ENCODE assay signal across 12 mouse cellular contexts in genomic region chrX:74880123-74880522, GRCm38 (mm10). TPM values are rescaled to one million over a fixed set of nuclear protein-coding genes. Genes with fewer than 3 reads are reported as not detected.
DNase-seq lines count a peak whose midpoint lies in the region; ATAC-seq and TF ChIP-seq lines count a peak whose summit lies in the region.
"Not testable (repeated sequence)": the region's sequence is repeated elsewhere in the genome, so short reads cannot be mapped to it uniquely, and the experiment has no call there.
"Had no signal": no experiment of that assay in that cellular context is flagged by ENCODE, and none has a peak within 500 bp of the region (broad histone marks: within the 10 kb centered on the region; RNA-seq: fewer than 3 reads in every experiment).

No protein-coding gene starts in this region.

- not testable (repeated sequence) for H3K9me3 ChIP-seq in intestine, postnatal 0 days (ENCODE audit: control insufficient read depth); lung, postnatal 0 days (ENCODE audit: low read length)

- H3K4me2 ChIP-seq in intestine, postnatal 0 days (replicated peaks; ENCODE audit: low read depth); lung, postnatal 0 days (replicated peaks; ENCODE audit: low read depth, low read length): not testable (repeated sequence)

- not testable (repeated sequence) for H3K27ac ChIP-seq in cortical plate, adult 2 months (ENCODE audit: insufficient read depth, low read length); intestine, postnatal 0 days (ENCODE audit: low read depth, low read length); lung, postnatal 0 days (ENCODE audit: low read length)

- 0 out of 2 replicates have a peak overlapping the region, but pooled peaks have one; percentile 15 for H3K4me3 ChIP-seq in cortical plate, adult 2 months (ENCODE audit: insufficient read depth, low read length)
- H3K4me3 ChIP-seq in intestine, postnatal 0 days (ENCODE audit: low read depth, low read length); lung, postnatal 0 days (ENCODE audit: low read depth, low read length): not testable (repeated sequence)

- H3K4me1 ChIP-seq in cortical plate, adult 2 months (ENCODE audit: control insufficient read depth, insufficient read depth, low read length); intestine, postnatal 0 days (replicated peaks; ENCODE audit: control insufficient read depth, insufficient read depth, low read length); lung, postnatal 0 days (ENCODE audit: insufficient read depth, low read depth, low read length): not testable (repeated sequence)

- TF ChIP-seq POLR2A in cortical plate, adult 2 months (IDR thresholded peaks at IDR 0.05; ENCODE audit: extremely low read depth, insufficient read depth, low read length) = not testable (repeated sequence)

- not testable (repeated sequence) for TF ChIP-seq CTCF in cortical plate, adult 2 months (IDR thresholded peaks at IDR 0.05; ENCODE audit: extremely low read depth, insufficient read depth, low read length)
- TF ChIP-seq CTCF in intestine, postnatal 0 days (IDR thresholded peaks at IDR 0.05; ENCODE audit: low read depth) = peak; percentile 31
- peak; percentile 22 for TF ChIP-seq CTCF in lung, postnatal 0 days (IDR thresholded peaks at IDR 0.05)

- ATAC-seq in intestine, postnatal 0 days; lung, postnatal 0 days: not testable (repeated sequence)

- H3K36me3 ChIP-seq in intestine, postnatal 0 days (ENCODE audit: control insufficient read depth, insufficient read depth); lung, postnatal 0 days (ENCODE audit: insufficient read depth, low read length): not testable (repeated sequence)

- not testable (repeated sequence) for H3K27me3 ChIP-seq in intestine, postnatal 0 days (replicated peaks; ENCODE audit: control insufficient read depth, insufficient read depth, low read length); lung, postnatal 0 days (replicated peaks; ENCODE audit: insufficient read depth, low read length)

- 28% methylated on average over 2 of the region's 6 CpGs for WGBS in intestine, postnatal 0 days
- 6% methylated on average over 2 of the region's 6 CpGs for WGBS in lung, postnatal 0 days

- not testable (repeated sequence) for H3K9ac ChIP-seq in intestine, postnatal 0 days (ENCODE audit: low read depth, low read length); lung, postnatal 0 days (replicated peaks; ENCODE audit: low read depth)

- not testable (repeated sequence) for TF ChIP-seq EP300 in lung, postnatal 0 days (IDR thresholded peaks at IDR 0.05)

- DNase-seq in adrenal gland, postnatal 25 days = peak; percentile 51
- DNase-seq in gastrocnemius, adult 8-10 months (ENCODE audit: low spot score in 2 of 2) = peak; percentile 12 to 29
- DNase-seq in layer of hippocampus, postnatal 10 days (ENCODE audit: low spot score in 2 of 2) = peak; percentile 31 to 58
- DNase-seq in lung, postnatal 0 days (ENCODE audit: low spot score) = not testable (repeated sequence)
- DNase-seq in right cerebral cortex, postnatal 14 days = peak; percentile 11

RNA-seq across cellular contexts. Expression of gene Gm5936, which starts 43.1 kb away (rescaled TPM):
- not detected in 2 replicates for total RNA-seq in adrenal gland, postnatal 25 days (2021)
- polyA plus RNA-seq in cortical plate, adult 2 months (2012; rRNA removed) = 0.04 and 0.09 TPM in 2 replicates
- total RNA-seq in gastrocnemius, adult 8-10 months (2022) = not detected
- 0.43 and 0.63 TPM in 2 replicates for polyA plus RNA-seq in intestine, postnatal 0 days (2015; fragmentation: Nextera tagmentation; extraction: Ambion mirVana)
- under 1 TPM in 1 of 2 experiments, not detected in 1; 0.25 TPM for total RNA-seq in layer of hippocampus, postnatal 10 days (2021)
- 0.12 TPM in 1 of 2 replicates, not detected in the other for polyA plus RNA-seq in lung, postnatal 0 days (2015; fragmentation: Nextera tagmentation; extraction: Ambion mirVana)
- polyA plus RNA-seq: embryonic facial prominence, embryonic 15.5 days; heart, embryonic 13.5 days; limb, embryonic 11.5 days; midbrain, embryonic 10.5 days; neural tube, embryonic 12.5 days had no signal
